Mouse (Mus musculus) CH12.LX (cell line): ENCODE measurements at regions not wholly inside any gene's neighbourhood (a gene's known extent, or its start where the extent isn't known, plus 50 kb on each side); places are given as distances from the start of the nearest gene placed in this dataset.

Experiments used
- DNase-seq: peaks from one replicate; pipeline ENCODE4 v3.0.0-alpha.2; 2013; ENCODE audit errors: extremely low read depth
- H3K27ac ChIP-seq: 2 replicates; pipeline ENCODE4 v1.5.1; 2012; ENCODE audit warnings: low read depth, mild to moderate bottlenecking, control low read depth, moderate library complexity; ENCODE audit not compliant: insufficient read depth
- H3K27me3 ChIP-seq: replicated peaks from 2 replicates; pipeline ENCODE3; 2012; ENCODE audit warnings: inconsistent platforms
- H3K36me3 ChIP-seq, 2 experiments: replicated peaks in 1 of 2; 2 replicates each; pipeline versions ENCODE3 to v1.6.1; 2012; ENCODE audit warnings: inconsistent platforms in 1 of 2, low read length in 1 of 2, mild to moderate bottlenecking in 1 of 2, mixed read lengths in 1 of 2, moderate library complexity in 1 of 2; ENCODE audit not compliant: control insufficient read depth in 1 of 2, insufficient read depth in 1 of 2
- H3K4me1 ChIP-seq, 2 experiments: 2 replicates each; pipeline ENCODE4 v1.6.1; 2012; ENCODE audit warnings: inconsistent platforms in 1 of 2, moderate library complexity in 1 of 2; ENCODE audit not compliant: insufficient read depth in 2 of 2, control insufficient read depth in 1 of 2
- H3K4me2 ChIP-seq: 2 replicates; pipeline ENCODE4 v1.6.1; 2012; ENCODE audit warnings: low read depth, mild to moderate bottlenecking, control low read depth; ENCODE audit not compliant: poor library complexity, insufficient read depth, severe bottlenecking
- H3K4me3 ChIP-seq, 3 experiments: fragments of 150-350 bp in 1 of 3; sonication (generic) in 1 of 3; replicated peaks in 1 of 3; 2 replicates each; pipeline versions ENCODE3 to v1.5.1; 2011 to 2012; ENCODE audit warnings: low read depth in 2 of 3, low read length in 2 of 3, mild to moderate bottlenecking in 2 of 3, moderate library complexity in 2 of 3, control low read depth in 1 of 3, improper control_type of control experiment in 1 of 3, inconsistent platforms in 1 of 3, mixed read lengths in 1 of 3; ENCODE audit not compliant: poor library complexity in 1 of 3
- H3K79me2 ChIP-seq: replicated peaks from 2 replicates; pipeline ENCODE4 v1.6.1; 2012; ENCODE audit warnings: mild to moderate bottlenecking, moderate library complexity; ENCODE audit not compliant: control insufficient read depth, poor library complexity, insufficient read depth, severe bottlenecking; ENCODE audit errors: extremely low read depth
- H3K9ac ChIP-seq: 2 replicates; pipeline ENCODE4 v1.6.1; 2012; ENCODE audit warnings: low read depth, mild to moderate bottlenecking, control low read depth, moderate library complexity; ENCODE audit not compliant: insufficient read depth
- H3K9me3 ChIP-seq: replicated peaks from 2 replicates; pipeline ENCODE3; 2012; ENCODE audit warnings: low read length, inconsistent platforms, mixed read lengths
- CHD1 ChIP-seq: IDR thresholded peaks from 2 replicates; pipeline ENCODE4 v1.6.1; 2012; ENCODE audit warnings: low read depth, low read length, improper control_type of control experiment, inconsistent platforms
- CHD2 ChIP-seq: IDR thresholded peaks from 2 replicates; pipeline ENCODE4 v1.6.1; 2011; ENCODE audit warnings: low read length, improper control_type of control experiment
- E2F4 ChIP-seq: IDR thresholded peaks from 2 replicates; pipeline ENCODE4 v1.6.1; 2011; ENCODE audit warnings: low read depth, low read length, improper control_type of control experiment; ENCODE audit not compliant: insufficient replicate concordance
- KAT2A ChIP-seq: IDR thresholded peaks from 2 replicates; pipeline ENCODE4 v1.6.1; 2012; ENCODE audit warnings: low read length, improper control_type of control experiment, inconsistent platforms; ENCODE audit not compliant: insufficient replicate concordance
- MAX ChIP-seq: IDR thresholded peaks from 2 replicates; pipeline ENCODE4 v1.6.1; 2011; ENCODE audit warnings: low read length, improper control_type of control experiment
- NELFE ChIP-seq: IDR thresholded peaks from 2 replicates; pipeline ENCODE4 v1.6.1; 2011; ENCODE audit warnings: low read depth, low read length, improper control_type of control experiment
- NRF1 ChIP-seq: IDR thresholded peaks from 2 replicates; pipeline ENCODE4 v1.6.1; 2014; ENCODE audit warnings: low read depth, mild to moderate bottlenecking, inconsistent platforms, low read length, improper control_type of control experiment, moderate library complexity
- POLR2AphosphoS2 ChIP-seq: IDR thresholded peaks from 2 replicates; pipeline ENCODE4 v1.6.1; 2011; ENCODE audit warnings: low read depth, low read length, improper control_type of control experiment
- RAD21 ChIP-seq: IDR thresholded peaks from 2 replicates; pipeline ENCODE4 v1.6.1; 2011; ENCODE audit warnings: low read depth, mild to moderate bottlenecking, low read length, improper control_type of control experiment, moderate library complexity
- RCOR1 ChIP-seq: conservative IDR thresholded peaks from 2 replicates; pipeline ENCODE4 v1.6.1; 2012; ENCODE audit warnings: low read depth, mild to moderate bottlenecking, inconsistent platforms, low read length, improper control_type of control experiment
- SIN3A ChIP-seq: IDR thresholded peaks from 2 replicates; pipeline ENCODE4 v1.6.1; 2012; ENCODE audit warnings: low read length, improper control_type of control experiment, inconsistent platforms
- TBP ChIP-seq: conservative IDR thresholded peaks from 2 replicates; pipeline ENCODE4 v1.6.1; 2011; ENCODE audit warnings: low read depth, low read length, improper control_type of control experiment
- TCF12 ChIP-seq: IDR thresholded peaks from 2 replicates; pipeline ENCODE4 v1.6.1; 2014; ENCODE audit warnings: low read depth, mild to moderate bottlenecking, inconsistent platforms, low read length, improper control_type of control experiment
- UBTF ChIP-seq: IDR thresholded peaks from 2 replicates; pipeline ENCODE4 v1.6.1; 2012; ENCODE audit warnings: low read depth, mild to moderate bottlenecking, inconsistent platforms, low read length, improper control_type of control experiment, moderate library complexity
- USF1 ChIP-seq: IDR thresholded peaks from 2 replicates; pipeline ENCODE4 v1.6.1; 2014; ENCODE audit warnings: low read depth, mild to moderate bottlenecking, inconsistent platforms, low read length, improper control_type of control experiment
- ZKSCAN1 ChIP-seq: IDR thresholded peaks from 2 replicates; pipeline ENCODE4 v1.6.1; 2012; ENCODE audit warnings: low read depth, inconsistent platforms, low read length, improper control_type of control experiment, borderline replicate concordance
- ZMIZ1 ChIP-seq: IDR thresholded peaks from 2 replicates; pipeline ENCODE4 v1.6.1; 2012; ENCODE audit warnings: low read depth, mild to moderate bottlenecking, inconsistent platforms, low read length, improper control_type of control experiment
- ZNF384 ChIP-seq: IDR thresholded peaks from 2 replicates; pipeline ENCODE4 v1.6.1; 2012; ENCODE audit warnings: low read depth, low read length, improper control_type of control experiment, inconsistent platforms
- dilution Hi-C: fragments of 300-500 bp; cut with MboI; formaldehyde crosslinking; loops from 2 replicates; pipeline ENCODE4 v1.14.3; 2020; ENCODE audit warnings: low sequenced_read_pairs; ENCODE audit not compliant: extremely low pct_unique_long_range_greater_than_20kb, extremely low pct_ligation_motif_present
- in situ Hi-C: fragments of 300-500 bp; cut with MboI; formaldehyde crosslinking; loops from 3 replicates; pipeline ENCODE4 v1.14.3; 2019; ENCODE audit warnings: low sequenced_read_pairs, low pct_ligation_motif_present, low pct_unique_long_range_greater_than_20kb, mixed read lengths

GRCm38 (mm10) chr3:132417742-132418141 is 211.9 kb upstream of the Gimd1 start:
- Histone ChIP-seq H3K4me3 (no peak overlapping the region), H3K9ac (no peak overlapping the region), H3K27ac (no peak overlapping the region), H3K4me1 (no peaks in the 10 kb centered on the region), H3K27me3 (no peaks in the 10 kb centered on the region), H3K4me2 (no peak overlapping the region), H3K36me3 (no peaks in the 10 kb centered on the region), H3K79me2 (no peaks in the 10 kb centered on the region), H3K9me3 (no peaks in the 10 kb centered on the region)
- TF ChIP-seq SIN3A (no peak), TCF12 (no peak), ZNF384 (no peak), RCOR1 (no peak), NELFE (no peak), NRF1 (no peak), E2F4 (no peak), MAX (no peak), RAD21 (no peak), UBTF (no peak), CHD1 (no peak), KAT2A (no peak), TBP (no peak)
- in situ Hi-C loops (no loop called here), dilution Hi-C loops (no loop called here)
- DNase-seq: no peak

DNA sequence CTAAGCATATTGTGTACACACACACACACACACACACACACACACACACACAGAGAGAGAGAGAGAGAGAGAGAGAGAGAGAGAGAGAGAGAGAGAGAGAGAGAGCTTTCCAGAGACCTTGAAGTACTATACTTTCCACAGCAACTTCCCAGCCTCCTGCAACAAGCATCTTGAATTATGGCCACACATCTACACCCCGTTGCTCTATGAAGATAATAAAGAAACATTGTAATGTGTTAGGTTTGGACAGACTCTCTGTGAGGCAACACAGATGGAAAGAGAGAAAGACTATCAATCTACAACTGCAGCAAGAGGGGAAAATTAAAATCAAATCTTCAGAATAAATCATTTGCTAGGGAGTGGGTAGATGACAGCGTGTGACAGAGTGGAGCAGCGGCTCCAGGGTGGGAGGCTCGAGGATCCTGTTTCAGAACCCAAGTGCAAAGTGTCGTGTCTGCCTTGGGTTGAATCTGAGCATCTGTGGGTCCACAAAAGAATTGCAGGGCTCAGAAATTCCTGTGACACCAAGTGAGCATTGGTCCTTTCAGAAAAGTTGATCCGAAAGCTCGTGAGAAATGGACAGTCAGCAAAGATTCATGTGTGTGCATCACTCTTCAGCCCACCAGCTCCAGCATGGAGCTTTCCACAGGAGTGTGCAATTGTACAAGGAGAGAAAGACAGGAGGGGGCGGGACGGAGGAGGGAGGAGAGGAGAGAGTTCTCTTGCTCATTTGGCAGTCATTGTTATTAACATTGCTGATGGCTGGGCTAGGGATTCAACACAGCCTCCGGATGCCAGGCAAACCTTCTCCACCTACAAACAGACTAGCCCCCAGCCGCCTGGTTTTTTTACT is 203.6 kb upstream of the Gimd1 start:
- Histone ChIP-seq H3K36me3 (no peaks in the 10 kb centered on the region), H3K27ac (no peak overlapping the region)
- TF ChIP-seq POLR2AphosphoS2: no peak
- no peak for TF ChIP-seq UBTF
- TF ChIP-seq USF1: no peak
- no peak for TF ChIP-seq ZKSCAN1
- no peak for TF ChIP-seq NELFE
- TF ChIP-seq ZMIZ1: no peak
- no peak for TF ChIP-seq KAT2A
- TF ChIP-seq CHD2: no peak
- TF ChIP-seq, all 38 proteins: peak for 0
- Histone ChIP-seq H3K4me1 (peaks cover 0 to 3% of the 10 kb centered on the region in 2 experiments; a peak in 1 of 4 replicates), H3K4me2 (no peak overlapping the region), H3K9ac (no peak overlapping the region), H3K27me3 (no peaks in the 10 kb centered on the region), H3K79me2 (no peaks in the 10 kb centered on the region), H3K9me3 (no peaks in the 10 kb centered on the region), H3K4me3 (no peak overlapping the region)
- DNase-seq: no peak
- dilution Hi-C loops (no loop called here), in situ Hi-C loops (no loop called here)
